Mouse (Mus musculus) hindbrain, postnatal 0 days (tissue): ENCODE measurements at regions not wholly inside any gene's neighbourhood (a gene's known extent, or its start where the extent isn't known, plus 50 kb on each side); places are given as distances from the start of the nearest gene placed in this dataset.

Source experiments
- ATAC-seq: fragments of 200-750 bp; cut with Nextera tagmentation; 2 replicates; pipeline ENCODE4 v1.8.0; 2017; ENCODE audit warnings: mild to moderate bottlenecking, moderate TSS enrichment, moderate library complexity
- DNase-seq: peaks from one replicate; pipeline ENCODE4 v3.0.0-alpha.2; 2015; ENCODE audit warnings: low spot score
- H3K27ac ChIP-seq: fragments of 300-500 bp; sonication (generic); 2 replicates; pipeline ENCODE4 v1.5.1; 2014; ENCODE audit warnings: mild to moderate bottlenecking
- H3K27me3 ChIP-seq: fragments of 300-500 bp; sonication (generic); 2 replicates; pipeline ENCODE4 v1.6.1; 2014; ENCODE audit warnings: low read length, mixed read lengths; ENCODE audit not compliant: insufficient read depth
- H3K36me3 ChIP-seq: fragments of 300-500 bp; sonication (generic); 2 replicates; pipeline ENCODE4 v1.6.1; 2014; ENCODE audit warnings: low read length, mixed read lengths; ENCODE audit not compliant: insufficient read depth
- H3K4me1 ChIP-seq: fragments of 300-500 bp; sonication (generic); 2 replicates; pipeline ENCODE4 v1.6.1; 2014; ENCODE audit warnings: antibody characterized with exemption, low read length, mixed read lengths; ENCODE audit not compliant: insufficient read depth
- H3K4me2 ChIP-seq: fragments of 300-500 bp; sonication (generic); 2 replicates; pipeline ENCODE4 v1.6.1; 2014; ENCODE audit warnings: low read depth, mild to moderate bottlenecking, low read length, moderate library complexity, mixed read lengths
- H3K4me3 ChIP-seq: fragments of 300-500 bp; sonication (generic); 2 replicates; pipeline ENCODE4 v1.5.1; 2014; ENCODE audit warnings: low read length
- H3K9ac ChIP-seq: fragments of 300-500 bp; sonication (generic); replicated peaks from 2 replicates; pipeline ENCODE4 v1.6.1; 2014; ENCODE audit warnings: mild to moderate bottlenecking, low read length, moderate library complexity, mixed read lengths
- H3K9me3 ChIP-seq: fragments of 300-500 bp; sonication (generic); 2 replicates; pipeline ENCODE4 v1.6.1; 2016; ENCODE audit warnings: low read length, mixed read lengths
- CTCF ChIP-seq: IDR thresholded peaks from 2 replicates; pipeline ENCODE4 v1.5.1; 2016; ENCODE audit warnings: antibody characterized with exemption, control low read depth, low read depth
- WGBS: fragments of 180-500 bp; shearing (Covaris S2); extraction: QIAGEN DNeasy Blood & Tissue Kit; methylation state at CpG from one replicate; pipeline ENCODE4 v1.1.7; 2014; 5-methylcytosine and 5-hydroxymethylcytosine counted together

DNA sequence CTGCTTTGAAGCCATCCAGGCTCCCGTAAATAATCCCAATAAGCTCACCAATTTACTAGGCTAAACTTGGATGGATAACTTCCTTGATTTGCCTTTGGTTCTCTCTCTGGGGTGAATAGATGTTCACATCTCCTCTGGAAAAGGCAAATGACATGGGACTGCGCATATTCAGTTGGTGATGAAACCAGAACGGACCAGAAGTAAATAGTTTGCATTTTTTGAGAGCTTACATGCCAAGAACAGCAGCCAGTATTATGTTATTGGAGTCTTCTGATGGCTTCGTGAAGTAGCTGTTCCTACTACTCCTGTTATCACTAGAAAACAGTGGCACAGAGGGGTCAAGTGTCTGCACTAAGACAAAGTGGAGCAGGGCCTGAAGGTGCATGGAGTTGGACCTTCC, 434.5 kb upstream of the Klhl29 start:
- TF ChIP-seq CTCF, result no peak
- no peak overlapping the region for H3K9ac ChIP-seq
- H3K4me2 ChIP-seq, result no peak overlapping the region
- H3K27ac ChIP-seq, result no peak overlapping the region
- 82% methylated on average over 4 of the region's 4 CpGs for WGBS
- no peaks in the 10 kb centered on the region for H3K36me3 ChIP-seq
- no peaks in the 10 kb centered on the region for H3K4me1 ChIP-seq
- no peaks in the 10 kb centered on the region for H3K27me3 ChIP-seq
- H3K9me3 ChIP-seq, result no peaks in the 10 kb centered on the region
- no peak overlapping the region for H3K4me3 ChIP-seq
- ATAC-seq (no peak), DNase-seq (no peak)

DNA sequence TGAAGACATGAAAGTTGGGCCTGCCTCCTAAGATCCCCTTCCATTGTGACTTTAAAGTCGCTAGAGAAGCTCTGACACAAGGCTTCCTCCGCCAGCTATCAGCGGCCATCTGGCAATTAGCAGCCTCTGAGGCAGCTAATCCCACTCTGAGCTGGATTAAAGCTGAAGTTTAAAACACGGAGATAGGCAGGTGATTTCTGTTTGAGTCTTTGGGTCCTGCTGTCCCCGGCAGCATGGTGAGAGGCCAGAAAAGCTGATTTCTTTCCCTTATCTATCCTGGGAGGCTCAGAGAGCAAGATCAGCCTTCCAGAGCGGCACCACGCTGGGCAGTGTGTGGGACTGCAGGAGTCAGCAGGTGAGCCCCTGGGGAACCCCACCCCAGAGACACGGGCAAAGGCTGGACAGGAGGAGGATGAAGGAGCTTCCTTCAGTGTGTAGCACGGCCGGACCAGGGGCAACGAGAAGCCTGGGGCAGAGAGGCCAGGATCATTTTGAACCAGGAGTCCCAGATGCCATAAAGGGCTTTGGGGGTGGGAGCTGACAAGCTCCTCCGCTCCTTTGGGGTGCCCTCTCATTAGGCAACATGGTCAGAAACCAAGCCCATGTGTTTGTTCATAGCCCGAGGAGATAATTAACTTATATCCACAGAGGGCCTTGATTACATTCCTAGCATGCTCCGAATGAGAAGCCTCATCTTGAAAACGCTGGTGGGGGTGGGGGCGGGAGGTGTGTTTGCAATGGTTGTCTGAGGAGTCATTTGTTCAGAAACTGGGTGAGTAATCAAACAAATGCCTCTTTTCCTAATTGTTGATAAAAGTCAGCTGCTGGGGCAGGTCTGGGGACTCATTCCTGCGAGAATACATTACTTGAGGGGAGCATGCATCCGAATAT, 432.8 kb upstream of the Klhl29 start:
- Histone ChIP-seq H3K36me3 (no peaks in the 10 kb centered on the region), H3K4me1 (no peaks in the 10 kb centered on the region), H3K9ac (no peak overlapping the region), H3K4me3 (no peak overlapping the region), H3K27ac (no peak overlapping the region), H3K4me2 (no peak overlapping the region), H3K27me3 (no peaks in the 10 kb centered on the region), H3K9me3 (no peaks in the 10 kb centered on the region)
- 36% methylated on average over 18 of the region's 18 CpGs for WGBS
- DNase-seq (peak; percentile 23), ATAC-seq (no peak)
- TF ChIP-seq CTCF, result no peak

DNA sequence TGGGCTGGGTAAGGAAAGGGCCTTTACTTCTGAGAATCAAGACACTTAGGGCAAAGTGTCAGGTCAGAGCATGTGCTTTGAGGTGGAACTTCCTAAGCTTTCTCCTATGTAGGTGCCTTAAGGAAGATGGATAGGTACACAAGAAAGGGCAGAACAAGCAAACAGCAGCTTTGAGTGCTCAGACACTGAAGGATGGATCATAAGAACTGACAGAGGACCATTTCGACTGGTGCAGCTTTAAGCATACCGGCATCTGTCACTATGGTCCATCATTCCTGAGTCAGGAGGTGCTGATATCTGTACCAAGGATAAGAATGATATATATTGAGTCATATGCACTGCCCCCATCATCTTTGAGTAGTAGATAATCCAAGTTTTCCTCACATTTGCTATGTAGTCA, 430.2 kb upstream of the Klhl29 start:
- no peaks in the 10 kb centered on the region for H3K9me3 ChIP-seq
- H3K4me2 ChIP-seq, result no peak overlapping the region
- H3K27me3 ChIP-seq, result no peaks in the 10 kb centered on the region
- DNase-seq, result no peak
- H3K9ac ChIP-seq, result no peak overlapping the region
- no peak overlapping the region for H3K27ac ChIP-seq
- no peak for TF ChIP-seq CTCF
- no peak overlapping the region for H3K4me3 ChIP-seq
- ATAC-seq, result no peak
- 93% methylated on average over 2 of the region's 2 CpGs for whole genome bisulfite sequencing
- no peaks in the 10 kb centered on the region for H3K36me3 ChIP-seq
- H3K4me1 ChIP-seq, result no peaks in the 10 kb centered on the region

DNA sequence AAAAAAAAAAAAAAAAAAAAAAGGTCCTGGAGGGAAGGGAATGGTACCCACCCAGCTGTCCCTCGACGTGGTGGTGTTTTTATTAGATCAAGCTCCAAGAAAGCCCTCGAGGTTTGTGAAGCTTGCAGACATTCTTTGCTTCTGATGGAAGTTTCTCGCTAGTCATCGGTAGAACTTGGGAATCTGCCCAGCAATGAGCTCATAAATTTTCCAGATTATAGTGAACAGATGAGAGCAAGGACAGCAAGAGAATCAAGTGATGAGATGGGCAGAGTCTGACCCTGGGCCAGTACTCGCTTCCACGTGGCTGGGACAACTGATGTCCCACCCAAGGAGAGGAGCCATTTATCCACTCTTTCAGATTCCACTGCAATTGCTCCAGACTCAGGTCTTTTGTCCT, 417.6 kb upstream of the Klhl29 start:
- Histone ChIP-seq H3K9me3 (no peaks in the 10 kb centered on the region), H3K4me1 (no peaks in the 10 kb centered on the region), H3K9ac (no peak overlapping the region), H3K27ac (no peak overlapping the region), H3K4me3 (no peak overlapping the region), H3K27me3 (no peaks in the 10 kb centered on the region), H3K4me2 (no peak overlapping the region), H3K36me3 (no peaks in the 10 kb centered on the region)
- 70% methylated on average over 7 of the region's 7 CpGs for WGBS
- DNase-seq (no peak), ATAC-seq (no peak)
- TF ChIP-seq CTCF, result no peak

DNA sequence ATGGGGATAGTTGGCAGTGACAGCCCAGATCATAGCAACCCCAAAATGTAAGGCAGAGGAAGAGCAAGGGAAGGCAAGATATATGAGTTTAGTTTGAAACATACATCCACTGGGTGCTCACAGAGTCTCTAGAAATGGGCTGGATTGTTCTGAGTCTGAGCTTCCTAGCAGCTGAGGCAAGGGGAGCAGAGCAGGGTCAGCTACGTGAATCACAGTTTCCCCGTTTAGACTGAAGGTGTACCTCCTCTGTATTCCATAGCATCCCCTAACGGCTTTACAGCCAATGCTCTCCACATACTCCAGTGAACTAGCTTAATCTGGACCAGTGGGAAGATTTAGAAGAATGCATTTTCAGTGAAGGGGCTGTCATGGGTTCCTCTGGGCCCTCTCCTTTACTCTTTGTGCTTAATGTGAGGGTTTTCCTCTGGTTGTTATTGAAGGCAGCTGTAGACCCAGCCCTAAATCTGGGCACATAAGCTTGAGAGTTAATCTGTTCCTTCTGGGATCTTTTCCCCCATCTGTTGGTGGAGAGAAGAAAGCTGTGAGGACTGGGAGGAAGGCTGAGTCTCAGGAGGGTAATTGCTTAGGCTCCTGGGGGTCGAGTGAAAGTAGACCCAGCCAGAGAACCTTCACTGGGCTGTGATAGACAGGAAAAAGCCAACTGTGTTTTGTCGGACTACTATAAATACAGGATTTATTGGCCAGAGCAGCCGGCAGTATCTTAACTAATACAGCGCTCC, 411.8 kb upstream of the Klhl29 start:
- Histone ChIP-seq H3K4me1 (no peaks in the 10 kb centered on the region), H3K36me3 (no peaks in the 10 kb centered on the region)
- 67% methylated on average over 7 of the region's 7 CpGs for WGBS

DNA sequence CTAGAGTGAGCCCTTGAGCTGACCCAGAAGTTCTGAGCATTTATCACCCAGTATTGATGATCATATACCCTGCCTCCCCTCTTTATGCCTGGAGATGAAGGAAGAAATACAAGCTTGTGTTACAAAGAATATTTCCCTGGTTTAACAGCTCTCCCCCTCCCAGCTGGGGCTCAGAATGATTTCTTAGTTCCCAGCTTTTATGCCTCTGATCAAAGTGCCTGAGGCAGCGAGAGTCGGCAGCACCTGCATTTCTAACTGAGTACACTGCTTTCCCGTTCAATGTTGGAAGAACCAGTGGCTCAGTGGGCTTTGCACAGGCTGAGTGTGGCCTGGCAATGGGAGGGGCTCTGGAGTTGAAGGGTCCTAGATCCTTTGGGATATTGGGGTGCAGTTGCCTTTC, 405.8 kb upstream of the Klhl29 start:
- ATAC-seq (no peak), DNase-seq (no peak)
- Histone ChIP-seq H3K36me3 (no peaks in the 10 kb centered on the region), H3K9ac (no peak overlapping the region), H3K27me3 (no peaks in the 10 kb centered on the region), H3K9me3 (no peaks in the 10 kb centered on the region), H3K27ac (no peak overlapping the region), H3K4me1 (no peaks in the 10 kb centered on the region), H3K4me3 (no peak overlapping the region), H3K4me2 (no peak overlapping the region)
- WGBS, result 56% methylated on average over 3 of the region's 3 CpGs
- TF ChIP-seq CTCF, result no peak

More for the DNA sequence above, 411.8 kb upstream of the Klhl29 start:
- H3K27me3 ChIP-seq, result no peaks in the 10 kb centered on the region
- peak; percentile 28 for DNase-seq
- H3K4me3 ChIP-seq, result no peak overlapping the region
- TF ChIP-seq CTCF, result no peak
- no peak overlapping the region for H3K27ac ChIP-seq
- no peak overlapping the region for H3K9ac ChIP-seq
- ATAC-seq, result no peak
- no peak overlapping the region for H3K4me2 ChIP-seq
- no peaks in the 10 kb centered on the region for H3K9me3 ChIP-seq

DNA sequence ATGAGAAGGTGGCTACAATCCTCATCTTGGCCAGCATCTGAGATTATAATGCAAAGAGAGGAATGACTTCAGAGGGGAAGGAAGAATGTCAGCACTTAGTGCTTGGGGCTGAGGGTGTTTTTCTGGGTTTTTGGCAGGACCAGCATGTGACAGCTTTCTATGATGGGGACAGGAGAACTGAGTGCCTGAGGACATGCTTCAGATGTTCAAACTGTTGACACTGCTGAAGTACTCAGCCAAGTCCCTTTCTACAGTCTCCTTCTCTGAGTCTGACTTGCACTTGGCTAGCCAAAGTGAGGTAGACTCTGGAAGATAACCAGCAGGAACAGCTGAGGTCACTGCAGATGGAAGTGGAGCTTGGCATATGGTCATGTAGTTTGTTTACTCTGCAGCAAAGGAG, 402.1 kb upstream of the Klhl29 start:
- H3K36me3 ChIP-seq, result no peaks in the 10 kb centered on the region
- H3K9me3 ChIP-seq, result no peaks in the 10 kb centered on the region
- no peak overlapping the region for H3K9ac ChIP-seq
- no peak for ATAC-seq
- no peak for DNase-seq
- no peak overlapping the region for H3K27ac ChIP-seq
- H3K4me3 ChIP-seq, result no peak overlapping the region
- no peaks in the 10 kb centered on the region for H3K27me3 ChIP-seq
- no peaks in the 10 kb centered on the region for H3K4me1 ChIP-seq
- no peak for TF ChIP-seq CTCF
- H3K4me2 ChIP-seq, result no peak overlapping the region
